31 mouse cellular contexts compared by ENCODE assay signal in the genomic region with DNA sequence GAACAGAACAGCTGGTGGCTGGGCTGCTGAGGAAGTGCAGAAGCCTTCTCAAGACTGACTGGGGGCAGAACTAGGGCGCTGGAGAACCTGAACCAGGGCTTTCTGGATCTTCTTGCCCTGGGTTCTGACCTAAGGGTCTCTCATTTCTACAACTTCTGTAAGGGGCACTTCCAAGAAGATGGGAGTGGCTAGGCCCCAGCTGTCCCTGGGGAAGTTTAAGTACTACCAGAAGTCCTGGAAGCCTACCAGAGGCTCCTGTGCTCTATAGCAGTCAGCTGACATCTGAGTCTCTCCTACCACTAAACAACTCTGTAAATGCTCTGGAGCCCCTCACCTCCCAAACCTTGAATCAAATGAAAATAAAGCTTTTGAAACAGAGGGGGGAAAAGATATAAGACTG. TPM values are rescaled to one million over a fixed set of nuclear protein-coding genes. Genes with fewer than 3 reads are reported as not detected.
DNase-seq lines count a peak whose midpoint lies in the region; ATAC-seq and TF ChIP-seq lines count a peak whose summit lies in the region.
"Had no signal": no experiment of that assay in that cellular context is flagged by ENCODE, and none has a peak within 500 bp of the region (broad histone marks: within the 10 kb centered on the region; RNA-seq: fewer than 3 reads in every experiment).

No protein-coding gene starts in this region.

- ATAC-seq in midbrain, embryonic 11.5 days (ENCODE audit: low FRiP score) = no peak
- no peak for ATAC-seq in midbrain, embryonic 13.5 days
- ATAC-seq in forebrain, embryonic 13.5 days = no peak
- no peak for ATAC-seq in monocyte, adult 5-6 weeks (replicated peaks; ENCODE audit: insufficient number of reproducible peaks, low FRiP score, low TSS enrichment, poor library complexity, severe bottlenecking)
- ATAC-seq: activated CD4-positive, CD25-positive, alpha-beta regulatory T cell, adult 4 months; forebrain, postnatal 0 days; intestine, postnatal 0 days had no signal

- H3K4me3 ChIP-seq in gastrocnemius, adult 2 months = no peak overlapping the region
- H3K4me3 ChIP-seq in midbrain, embryonic 11.5 days (ENCODE audit: low read depth, low read length) = no peak overlapping the region
- H3K4me3 ChIP-seq in midbrain, embryonic 13.5 days (replicated peaks) = no peak overlapping the region
- H3K4me3 ChIP-seq in forebrain, embryonic 13.5 days = no peak overlapping the region
- H3K4me3 ChIP-seq: erythroblast, embryonic 14.5 days; heart, adult 2 months; lung, embryonic 15.5 days; neural tube, embryonic 15.5 days had no signal

- TF ChIP-seq CTCF in gastrocnemius, adult 2 months (IDR thresholded peaks at IDR 0.05) = no peak

- H3K9ac ChIP-seq in midbrain, embryonic 11.5 days (ENCODE audit: low read length) = no peak overlapping the region
- no peak overlapping the region for H3K9ac ChIP-seq in midbrain, embryonic 13.5 days (replicated peaks)
- H3K9ac ChIP-seq in forebrain, embryonic 13.5 days = no peak overlapping the region
- H3K9ac ChIP-seq: forebrain, postnatal 0 days; hindbrain, embryonic 14.5 days; lung, embryonic 15.5 days; neural tube, embryonic 15.5 days had no signal

- intact Hi-C loops in gastrocnemius, adult 2 months (cut with DNase I) = no loop called here

- H3K27ac ChIP-seq in gastrocnemius, adult 2 months = peak overlapping the region; percentile 55; the same call in 1 of the 2 replicates
- H3K27ac ChIP-seq in midbrain, embryonic 11.5 days (ENCODE audit: low read depth, low read length) = no peak overlapping the region
- H3K27ac ChIP-seq in midbrain, embryonic 13.5 days = no peak overlapping the region
- no peak overlapping the region for H3K27ac ChIP-seq in forebrain, embryonic 13.5 days
- H3K27ac ChIP-seq: heart, adult 2 months; hindbrain, embryonic 14.5 days; lung, embryonic 15.5 days; neural tube, embryonic 15.5 days had no signal

- WGBS in midbrain, embryonic 11.5 days = 94% methylated on average over 1 of the region's 1 CpGs
- 85% methylated on average over 1 of the region's 1 CpGs for WGBS in midbrain, embryonic 13.5 days
- 89% methylated on average over 1 of the region's 1 CpGs for WGBS in forebrain, embryonic 13.5 days

- no peaks in the 10 kb centered on the region for H3K9me3 ChIP-seq in midbrain, embryonic 11.5 days (ENCODE audit: control insufficient read depth, low read length)
- no peaks in the 10 kb centered on the region for H3K9me3 ChIP-seq in midbrain, embryonic 13.5 days
- H3K9me3 ChIP-seq in forebrain, embryonic 13.5 days (replicated peaks) = no peaks in the 10 kb centered on the region
- H3K9me3 ChIP-seq: lung, embryonic 15.5 days; neural tube, embryonic 15.5 days had no signal

- H3K4me1 ChIP-seq in midbrain, embryonic 11.5 days (ENCODE audit: control insufficient read depth, insufficient read depth, low read length) = no peaks in the 10 kb centered on the region
- H3K4me1 ChIP-seq in midbrain, embryonic 13.5 days (replicated peaks) = peaks cover 5% of the 10 kb centered on the region
- H3K4me1 ChIP-seq in forebrain, embryonic 13.5 days = no peaks in the 10 kb centered on the region; the same call in 1 of the 2 replicates

- no peaks in the 10 kb centered on the region for H3K27me3 ChIP-seq in midbrain, embryonic 11.5 days (ENCODE audit: control insufficient read depth, insufficient read depth, low read length)
- no peaks in the 10 kb centered on the region for H3K27me3 ChIP-seq in midbrain, embryonic 13.5 days
- no peaks in the 10 kb centered on the region for H3K27me3 ChIP-seq in forebrain, embryonic 13.5 days
- H3K27me3 ChIP-seq: lung, embryonic 15.5 days; neural tube, embryonic 15.5 days had no signal

- H3K36me3 ChIP-seq in midbrain, embryonic 11.5 days (ENCODE audit: control insufficient read depth, insufficient read depth, low read length) = no peaks in the 10 kb centered on the region
- H3K36me3 ChIP-seq in midbrain, embryonic 13.5 days = no peaks in the 10 kb centered on the region
- H3K36me3 ChIP-seq in forebrain, embryonic 13.5 days (ENCODE audit: poor library complexity, severe bottlenecking) = no peaks in the 10 kb centered on the region
- H3K36me3 ChIP-seq: neural tube, embryonic 15.5 days had no signal

- H3K4me2 ChIP-seq in midbrain, embryonic 11.5 days = no peak overlapping the region
- no peak overlapping the region for H3K4me2 ChIP-seq in midbrain, embryonic 13.5 days (replicated peaks)
- no peak overlapping the region for H3K4me2 ChIP-seq in forebrain, embryonic 13.5 days
- H3K4me2 ChIP-seq: hindbrain, embryonic 14.5 days; lung, embryonic 15.5 days; neural tube, embryonic 15.5 days had no signal

- peak; percentile 55 for DNase-seq in gastrocnemius, adult 2 months
- no peak for DNase-seq in gastrocnemius, postnatal 10 days
- DNase-seq in midbrain, embryonic 11.5 days (ENCODE audit: low spot score, missing footprints) = peak; percentile 19
- peak; percentile 24 for DNase-seq in brain, adult 2 months (ENCODE audit: low read depth, low spot score)
- DNase-seq: adrenal gland, adult 8-10 months; B cell, adult 2 months; cerebellum, adult 11-12 months; cerebellum, postnatal 10 days; forebrain, postnatal 0 days; kidney, postnatal 14 days; layer of hippocampus, adult 9-11 months; liver; lung, postnatal 36 days; midbrain, embryonic 14.5 days; spleen, adult 18-20 months had no signal

RNA-seq across cellular contexts. Expression of gene Wasl, which starts 8.7 kb away (rescaled TPM):
- 10 to 100 TPM; 15.3 to 18.1 TPM for total RNA-seq in gastrocnemius, adult 2 months (2021)
- 10 to 100 TPM; 19.0 to 26.3 TPM for total RNA-seq in gastrocnemius, postnatal 10 days (2021)
- 47.0 and 50.7 TPM in 2 replicates for polyA plus RNA-seq in midbrain, embryonic 11.5 days (2014; fragmentation: Nextera tagmentation; extraction: Ambion mirVana)
- polyA plus RNA-seq in midbrain, embryonic 13.5 days (2015; fragmentation: Nextera tagmentation; extraction: Ambion mirVana) = 62.4 and 69.1 TPM in 2 replicates
- polyA plus RNA-seq in forebrain, embryonic 13.5 days (2015; fragmentation: Nextera tagmentation; extraction: Ambion mirVana) = 70.8 and 76.9 TPM in 2 replicates
- 6.4 to 20.8 TPM (median 13.4 TPM) in 3 replicates for total RNA-seq in monocyte, adult 5-6 weeks (2017)

RNA-seq across cellular contexts. Expression of gene Lmod2, which starts 58.5 kb away (rescaled TPM):
- 100 to 1,000 TPM; 105 to 286 TPM for total RNA-seq in gastrocnemius, adult 2 months (2021)
- 100 to 1,000 TPM; 126 TPM for total RNA-seq in gastrocnemius, postnatal 10 days (2021)
- polyA plus RNA-seq in midbrain, embryonic 11.5 days (2014; fragmentation: Nextera tagmentation; extraction: Ambion mirVana) = not detected in 2 replicates
- not detected in 2 replicates for polyA plus RNA-seq in midbrain, embryonic 13.5 days (2015; fragmentation: Nextera tagmentation; extraction: Ambion mirVana)
- polyA plus RNA-seq in forebrain, embryonic 13.5 days (2015; fragmentation: Nextera tagmentation; extraction: Ambion mirVana) = not detected in 2 replicates
- total RNA-seq in monocyte, adult 5-6 weeks (2017) = not detected in 3 replicates
- total RNA-seq: common myeloid progenitor, adult 5-6 weeks; forebrain, postnatal 0 days; left cerebral cortex, postnatal 14 days; megakaryocyte, adult 5-6 weeks had no signal
- polyA plus RNA-seq: activated CD4-positive, CD25-positive, alpha-beta regulatory T cell, adult 4 months; erythroblast, embryonic 14.5 days; forebrain, embryonic 11.5 days; forebrain, postnatal 0 days; hindbrain, embryonic 14.5 days; intestine, postnatal 0 days; kidney, embryonic 14.5 days; limb, embryonic 11.5 days; midbrain, embryonic 14.5 days had no signal

Comparison
In these comparisons a context has a peak if more than half of its experiments do, and no peak if none do; other contexts are left out.
1. RNA of gene Lmod2, which starts 58.5 kb away (total RNA-seq): 105 to 286 TPM in gastrocnemius, adult 2 months and 126 TPM in gastrocnemius, postnatal 10 days; not detected in monocyte, adult 5-6 weeks; every median in the first group is over 100 times any median in the second.